Mouse (Mus musculus): ENCODE measurements around the gene Gm28919. TPM values are rescaled to one million over a fixed set of nuclear protein-coding genes. Genes with fewer than 3 reads are reported as not detected.
"Not testable (repeated sequence)": the region's sequence is repeated elsewhere in the genome, so short reads cannot be mapped to it uniquely, and the experiment has no call there.

Gene Gm28919
- polyA plus RNA-seq (2015; fragmentation: Nextera tagmentation; extraction: Ambion mirVana) = not detected in 2 replicates

DNA sequence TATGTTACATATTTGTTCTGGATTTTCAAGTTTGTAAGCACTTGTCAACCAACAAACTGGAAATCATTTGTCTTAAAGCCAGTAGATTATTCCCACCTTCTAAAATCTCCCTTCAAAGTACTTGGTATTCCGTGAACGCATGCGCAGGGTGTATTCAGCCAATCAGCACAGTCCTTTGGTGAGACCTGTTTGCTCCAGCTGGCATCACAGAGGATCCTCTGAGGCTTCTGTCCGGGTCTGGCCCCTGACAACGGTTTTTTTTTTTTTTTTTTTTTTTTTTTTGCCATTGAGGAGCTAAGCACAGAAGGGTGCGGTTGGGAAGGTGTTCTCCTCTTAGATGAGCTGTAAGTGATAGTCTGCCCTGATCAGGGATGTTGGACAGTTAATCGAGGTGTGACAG is at the start of gene Gm28919:
Gene Gm28919, plus strand, starts transcription at position 301 of the 400 bp plus-strand sequence.
- not testable (repeated sequence) for H3K4me2 ChIP-seq (replicated peaks); H3K9ac ChIP-seq; H3K4me3 ChIP-seq; H3K9me3 ChIP-seq; H3K27ac ChIP-seq; H3K27me3 ChIP-seq; H3K36me3 ChIP-seq; H3K4me1 ChIP-seq; ATAC-seq (ENCODE audit: low FRiP score, low read depth)
- WGBS = 64% methylated on average over 2 of the region's 7 CpGs

Other genes with a start within 250 kb of the Gm28919 start
- not detected in 2 replicates for gene Gm21719, start 99.3 kb downstream of the Gm28919 start, polyA plus RNA-seq (2015; fragmentation: Nextera tagmentation; extraction: Ambion mirVana)

Measured in limb, embryonic 13.5 days (tissue).